Mouse (Mus musculus): ENCODE data around the gene Sgo2b. TPM values are rescaled to one million over a fixed set of nuclear protein-coding genes. Genes with fewer than 3 reads are reported as not detected.

Sgo2b gene
- polyA plus RNA-seq (2017; shearing (Covaris generic)): not detected

GRCm38 (mm10) chr8:63951626-63952377 is at the start of gene Sgo2b:
Gene Sgo2b (minus strand): TSS chr8:63952248.

